Mouse (Mus musculus) midbrain, embryonic 14.5 days (tissue): ENCODE measurements around the gene Gm9999. TPM values are rescaled to one million over a fixed set of nuclear protein-coding genes. Genes with fewer than 3 reads are reported as not detected.

Experiments used
- ATAC-seq: fragments of 200-750 bp; cut with Nextera tagmentation; 2 replicates; pipeline ENCODE4 v1.8.0; 2017; ENCODE audit warnings: moderate number of reproducible peaks, moderate library complexity; ENCODE audit not compliant: low FRiP score, low TSS enrichment
- DNase-seq: peaks from one replicate; pipeline ENCODE4 v3.0.0-alpha.2; 2015
- H3K27ac ChIP-seq: fragments of 300-500 bp; sonication (generic); replicated peaks from 2 replicates; pipeline ENCODE4 v1.5.1; 2014; ENCODE audit warnings: mild to moderate bottlenecking, low read depth, low read length, moderate library complexity
- H3K27me3 ChIP-seq: fragments of 300-500 bp; sonication (generic); 2 replicates; pipeline ENCODE4 v1.6.1; 2014; ENCODE audit warnings: low read length, control low read depth, mixed read lengths; ENCODE audit not compliant: control insufficient read depth, insufficient read depth
- H3K36me3 ChIP-seq: fragments of 300-500 bp; sonication (generic); 2 replicates; pipeline ENCODE4 v1.6.1; 2014; ENCODE audit warnings: low read length, control low read depth; ENCODE audit not compliant: control insufficient read depth, insufficient read depth
- H3K4me1 ChIP-seq: fragments of 300-500 bp; sonication (generic); 2 replicates; pipeline ENCODE4 v1.6.1; 2014; ENCODE audit warnings: mild to moderate bottlenecking, antibody characterized with exemption, low read length, control low read depth; ENCODE audit not compliant: control insufficient read depth, insufficient read depth
- H3K4me2 ChIP-seq: fragments of 300-500 bp; sonication (generic); 2 replicates; pipeline ENCODE4 v1.6.1; 2014; ENCODE audit warnings: mild to moderate bottlenecking, low read length, moderate library complexity
- H3K4me3 ChIP-seq: fragments of 300-500 bp; sonication (generic); replicated peaks from 2 replicates; pipeline ENCODE4 v1.5.1; 2014; ENCODE audit warnings: low read depth, low read length
- H3K9ac ChIP-seq: fragments of 300-500 bp; sonication (generic); replicated peaks from 2 replicates; pipeline ENCODE4 v1.6.1; 2014; ENCODE audit warnings: mild to moderate bottlenecking, low read length, moderate library complexity
- H3K9me3 ChIP-seq: fragments of 300-500 bp; sonication (generic); 2 replicates; pipeline ENCODE4 v1.6.1; 2016; ENCODE audit warnings: low read length, control low read depth, mixed read lengths; ENCODE audit not compliant: control insufficient read depth
- WGBS: fragments of 180-500 bp; shearing (Covaris S2); extraction: QIAGEN DNeasy Blood & Tissue Kit; methylation state at CpG from one replicate; pipeline ENCODE4 v1.1.7; 2014; 5-methylcytosine and 5-hydroxymethylcytosine counted together
- polyA plus RNA-seq: library from polyadenylated mRNA; unstranded; fragments of >200 nt; fragmentation: Nextera tagmentation; extraction: Ambion mirVana; gene quantifications from 2 replicates; pipeline ENCODE4 v1.2.1, GENCODE M21; 2014

Gm9999 gene
- polyA plus RNA-seq, 1 experiment from 2014 or later: not detected

- Histone ChIP-seq H3K9ac (no peak overlapping the region; the same call in 1 of the 2 replicates), H3K4me2 (no peak overlapping the region), H3K9me3 (no peaks in the 10 kb centered on the region), H3K27me3 (no peaks in the 10 kb centered on the region), H3K4me1 (peaks cover 27% of the 10 kb centered on the region), H3K4me3 (no peak overlapping the region), H3K27ac (no peak overlapping the region), H3K36me3 (peaks cover 7% of the 10 kb centered on the region; the same call in 1 of the 2 replicates)
- peak; percentile 15 for DNase-seq
- no peak for ATAC-seq
- WGBS: 20% methylated on average over 3 of the region's 3 CpGs
Observed at GRCm38 (mm10) chr7:47003411-47004115, 20.2 kb downstream of the Gm9999 start.

- 23% methylated on average over 21 of the region's 21 CpGs for WGBS
- H3K9ac ChIP-seq: peak overlapping the region; percentile 65
- H3K4me2 ChIP-seq: peak overlapping the region; percentile 88
- no peak overlapping the region for H3K27ac ChIP-seq
- peaks cover 30% of the 10 kb centered on the region for H3K4me1 ChIP-seq
- H3K27me3 ChIP-seq: no peaks in the 10 kb centered on the region
- peak overlapping the region; percentile 68 for H3K4me3 ChIP-seq
- H3K9me3 ChIP-seq: no peaks in the 10 kb centered on the region
- DNase-seq (no peak), ATAC-seq (no peak)
- no peaks in the 10 kb centered on the region for H3K36me3 ChIP-seq
Observed at GRCm38 (mm10) chr7:47007109-47007780, 23.9 kb downstream of the Gm9999 start.

GRCm38 (mm10) chr7:47007818-47008167 is 24.4 kb downstream of the Gm9999 start:
- DNase-seq: no peak
- H3K27me3 ChIP-seq: no peaks in the 10 kb centered on the region
- peaks cover 25% of the 10 kb centered on the region for H3K4me1 ChIP-seq
- no peaks in the 10 kb centered on the region for H3K9me3 ChIP-seq
- H3K4me3 ChIP-seq: peak overlapping the region; percentile 68
- no peak; the same call in 1 of the 2 replicates for ATAC-seq
- H3K9ac ChIP-seq: peak overlapping the region; percentile 65
- peak overlapping the region; percentile 77 for H3K27ac ChIP-seq
- WGBS: under 1% methylated on average over 25 of the region's 25 CpGs
- no peaks in the 10 kb centered on the region for H3K36me3 ChIP-seq
- H3K4me2 ChIP-seq: peak overlapping the region; percentile 88

GRCm38 (mm10) chr7:47008168-47008993 is 25.0 kb downstream of the Gm9999 start, which contains the start of gene Spty2d1:
Spty2d1 (minus strand) TSS chr7:47008411.
- H3K27me3 ChIP-seq: no peaks in the 10 kb centered on the region
- no peaks in the 10 kb centered on the region for H3K9me3 ChIP-seq
- DNase-seq: peak; percentile 99
- H3K4me3 ChIP-seq: peak within 1 kb of the TSS; percentile 68
- peak; percentile 95 for ATAC-seq
- H3K4me1 ChIP-seq: peaks cover 22% of the 10 kb centered on the region
- 1% methylated on average over 57 of the region's 57 CpGs for WGBS
- peak within 1 kb of the TSS; percentile 65 for H3K9ac ChIP-seq
- H3K4me2 ChIP-seq: peak within 1 kb of the TSS; percentile 88
- peak within 1 kb of the TSS; percentile 82 for H3K27ac ChIP-seq
- H3K36me3 ChIP-seq: no peaks in the 10 kb centered on the region

- no peak overlapping the region for H3K4me2 ChIP-seq
- peaks cover 15% of the 10 kb centered on the region for H3K4me1 ChIP-seq
- H3K9ac ChIP-seq: no peak overlapping the region
- DNase-seq: no peak
- no peaks in the 10 kb centered on the region for H3K9me3 ChIP-seq
- H3K27me3 ChIP-seq: no peaks in the 10 kb centered on the region
- no peak overlapping the region for H3K27ac ChIP-seq
- no peaks in the 10 kb centered on the region for H3K36me3 ChIP-seq
- H3K4me3 ChIP-seq: no peak overlapping the region
- no peak for ATAC-seq
- 53% methylated on average over 9 of the region's 9 CpGs for WGBS
Observed at GRCm38 (mm10) chr7:47013131-47013767, 29.9 kb downstream of the Gm9999 start.

GRCm38 (mm10) chr7:47014564-47015389 is 31.4 kb downstream of the Gm9999 start:
- Histone ChIP-seq H3K27me3 (no peaks in the 10 kb centered on the region), H3K4me3 (no peak overlapping the region), H3K36me3 (no peaks in the 10 kb centered on the region), H3K27ac (no peak overlapping the region), H3K4me1 (peaks cover 5% of the 10 kb centered on the region; the same call in 1 of the 2 replicates), H3K9me3 (no peaks in the 10 kb centered on the region), H3K9ac (no peak overlapping the region), H3K4me2 (no peak overlapping the region)
- no peak for DNase-seq
- no peak for ATAC-seq
- WGBS: 44% methylated on average over 10 of the region's 11 CpGs

GRCm38 (mm10) chr7:47015390-47016065 is 32.1 kb downstream of the Gm9999 start:
- Histone ChIP-seq H3K27me3 (no peaks in the 10 kb centered on the region), H3K36me3 (no peaks in the 10 kb centered on the region), H3K4me3 (no peak overlapping the region), H3K9ac (no peak overlapping the region), H3K4me2 (peak overlapping the region; percentile 48), H3K9me3 (no peaks in the 10 kb centered on the region), H3K27ac (no peak overlapping the region), H3K4me1 (peaks cover 5% of the 10 kb centered on the region; the same call in 1 of the 2 replicates)
- peak; percentile 89 for ATAC-seq
- 5% methylated on average over 6 of the region's 6 CpGs for WGBS
- peak; percentile 86 for DNase-seq
